Mouse (Mus musculus) liver, embryonic 14.5 days (tissue): ENCODE measurements at regions not wholly inside any gene's neighbourhood (a gene's known extent, or its start where the extent isn't known, plus 50 kb on each side); places are given as distances from the start of the nearest gene placed in this dataset.

Source experiments
- ATAC-seq: fragments of 200-750 bp; cut with Nextera tagmentation; 2 replicates; pipeline ENCODE4 v1.8.0; 2017; ENCODE audit warnings: moderate number of reproducible peaks, mild to moderate bottlenecking, moderate library complexity; ENCODE audit not compliant: insufficient read depth
- DNase-seq, 3 experiments: peaks; one replicate each; pipeline ENCODE4 v3.0.0-alpha.2; 2012 to 2013; ENCODE audit warnings: low read depth in 3 of 3, low spot score in 3 of 3
- H3K27ac ChIP-seq: fragments of 300-500 bp; sonication (generic); 2 replicates; pipeline ENCODE4 v1.5.1; 2014; ENCODE audit warnings: moderate library complexity, mild to moderate bottlenecking, control low read depth, inconsistent platforms
- H3K27me3 ChIP-seq: fragments of 300-500 bp; sonication (generic); 2 replicates; pipeline ENCODE4 v1.6.1; 2014; ENCODE audit warnings: mild to moderate bottlenecking, low read length, moderate library complexity; ENCODE audit not compliant: control insufficient read depth, insufficient read depth
- H3K36me3 ChIP-seq: fragments of 300-500 bp; sonication (generic); replicated peaks from 2 replicates; pipeline ENCODE4 v1.6.1; 2014; ENCODE audit warnings: low read depth; ENCODE audit not compliant: control insufficient read depth, insufficient read depth
- H3K4me1 ChIP-seq, 2 experiments: fragments of 200-500 bp in 1 of 2; fragments of 300-500 bp in 1 of 2; sonication (generic) in 1 of 2; replicated peaks; 2 replicates each; pipeline ENCODE4 v1.6.1; 2012 to 2014; ENCODE audit warnings: antibody characterized with exemption in 1 of 2, inconsistent platforms in 1 of 2, low read length in 1 of 2; ENCODE audit not compliant: control insufficient read depth in 2 of 2, insufficient read depth in 2 of 2
- H3K4me2 ChIP-seq: fragments of 300-500 bp; sonication (generic); 2 replicates; pipeline ENCODE4 v1.6.1; 2014; ENCODE audit warnings: low read depth, mild to moderate bottlenecking, control low read depth, moderate library complexity
- H3K4me3 ChIP-seq, 2 experiments: fragments of 200-500 bp in 1 of 2; fragments of 300-500 bp in 1 of 2; sonication (generic) in 1 of 2; 2 replicates each; pipeline ENCODE4 v1.5.1; 2012 to 2014; ENCODE audit warnings: low read depth in 2 of 2, low read length in 2 of 2, mild to moderate bottlenecking in 2 of 2, control low read depth in 1 of 2, inconsistent platforms in 1 of 2, moderate library complexity in 1 of 2; ENCODE audit not compliant: insufficient read depth in 1 of 2
- H3K9ac ChIP-seq: fragments of 300-500 bp; sonication (generic); replicated peaks from 2 replicates; pipeline ENCODE4 v1.6.1; 2014; ENCODE audit warnings: mild to moderate bottlenecking, control low read depth, moderate library complexity
- H3K9me3 ChIP-seq: fragments of 300-500 bp; sonication (generic); 2 replicates; pipeline ENCODE4 v1.6.1; 2016; ENCODE audit warnings: low read length, mixed read lengths; ENCODE audit not compliant: control insufficient read depth
- CTCF ChIP-seq: IDR thresholded peaks from 2 replicates; pipeline ENCODE4 v1.5.1; 2016; ENCODE audit warnings: antibody characterized with exemption, low read depth, control low read depth
- EP300 ChIP-seq: IDR thresholded peaks from 2 replicates; pipeline ENCODE4 v1.6.1; 2016; ENCODE audit warnings: antibody characterized with exemption, low read depth
- WGBS: fragments of 180-500 bp; shearing (Covaris S2); extraction: QIAGEN DNeasy Blood & Tissue Kit; methylation state at CpG from one replicate; pipeline ENCODE4 v1.1.7; 2014; ENCODE audit not compliant: insufficient replicate concordance; 5-methylcytosine and 5-hydroxymethylcytosine counted together

DNA sequence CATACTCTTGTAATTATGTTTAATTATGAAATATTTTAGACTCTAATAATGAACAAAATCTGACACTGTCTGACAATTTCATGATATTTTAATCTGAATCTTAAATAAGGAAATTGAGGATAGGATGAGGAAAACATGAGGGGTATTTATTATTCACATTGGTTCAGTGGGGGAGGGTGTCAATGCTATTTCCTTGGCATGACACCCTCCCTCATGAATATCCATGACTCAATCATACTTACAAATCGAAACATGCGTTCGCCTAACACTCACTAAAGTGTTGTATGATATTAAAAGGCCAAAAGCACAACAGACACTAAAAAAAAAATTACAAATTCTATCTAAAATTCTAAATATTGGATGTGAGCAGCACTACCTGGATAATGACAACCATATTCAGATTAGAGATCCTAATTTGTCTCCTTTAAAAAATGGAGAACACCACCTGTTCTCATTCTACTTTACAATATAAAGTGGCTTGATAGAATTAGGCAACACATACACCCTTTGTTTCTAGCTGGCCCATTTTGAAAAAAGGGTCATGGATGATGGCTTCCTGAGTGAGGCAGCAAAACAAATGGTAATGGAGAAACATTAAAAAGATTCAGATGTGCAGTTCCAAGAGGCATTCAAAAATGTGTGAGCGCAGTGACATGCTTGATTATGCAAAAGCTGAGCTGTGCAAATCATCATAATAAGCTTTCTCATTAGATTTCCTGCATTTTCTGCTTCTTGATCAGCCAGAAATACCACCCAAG lies 942.3 kb upstream of the Nudt12 start:
- TF ChIP-seq EP300 (no peak), CTCF (no peak)
- Histone ChIP-seq H3K9me3 (no peaks in the 10 kb centered on the region), H3K27me3 (no peaks in the 10 kb centered on the region), H3K4me3 (no peak overlapping the region), H3K4me2 (no peak overlapping the region), H3K27ac (no peak overlapping the region), H3K4me1 (no peaks in the 10 kb centered on the region), H3K36me3 (no peaks in the 10 kb centered on the region), H3K9ac (no peak overlapping the region)
- WGBS: 62% methylated on average over 4 of the region's 4 CpGs
- no peak for DNase-seq
- no peak for ATAC-seq

DNA sequence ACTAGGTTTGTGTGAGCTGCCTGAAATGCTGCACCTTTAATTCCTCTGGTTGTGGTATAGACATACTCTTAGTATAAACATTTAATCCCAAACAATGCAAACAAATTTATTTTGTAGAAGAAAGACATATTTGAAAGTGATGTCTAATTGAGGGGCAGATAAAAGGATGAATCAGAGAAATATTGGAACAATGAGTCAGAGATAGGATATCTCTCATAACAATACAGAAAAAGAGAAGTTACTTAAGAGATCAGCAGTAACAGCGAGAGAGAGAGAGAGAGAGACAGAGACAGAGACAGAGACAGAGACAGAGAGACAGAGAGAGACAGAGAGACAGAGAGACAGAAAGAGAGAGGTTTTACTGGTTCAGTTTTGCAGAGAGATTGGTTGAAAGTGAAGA lies 933.3 kb upstream of the Nudt12 start:
- DNase-seq: no peak
- H3K27me3 ChIP-seq: no peaks in the 10 kb centered on the region
- no peaks in the 10 kb centered on the region for H3K9me3 ChIP-seq
- H3K4me1 ChIP-seq: no peaks in the 10 kb centered on the region
- H3K4me3 ChIP-seq: no peak overlapping the region
- TF ChIP-seq CTCF (no peak), EP300 (no peak)
- WGBS: 44% methylated on average over 1 of the region's 1 CpGs
- H3K4me2 ChIP-seq: no peak overlapping the region
- H3K36me3 ChIP-seq: no peaks in the 10 kb centered on the region
- H3K27ac ChIP-seq: no peak overlapping the region
- no peak for ATAC-seq
- H3K9ac ChIP-seq: no peak overlapping the region

DNA sequence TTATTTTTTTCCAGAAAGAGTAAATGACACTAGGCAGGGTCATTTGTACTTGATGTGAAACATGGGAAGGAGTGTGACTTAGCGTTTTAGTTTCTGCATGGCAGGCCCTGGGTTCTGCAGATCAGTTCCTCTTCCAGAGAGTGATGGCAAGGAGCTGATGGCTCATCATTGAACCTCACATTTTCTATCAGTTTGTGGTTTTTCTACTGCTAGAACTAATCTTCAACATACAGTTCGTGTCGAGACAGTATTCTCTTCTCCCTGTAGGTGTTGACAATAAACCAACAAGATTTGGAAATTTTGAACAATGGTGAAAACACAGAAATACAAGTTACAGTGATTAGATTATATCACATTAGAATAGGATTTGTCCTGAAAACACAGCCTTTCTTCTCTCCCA lies 891.2 kb upstream of the Nudt12 start:
- Histone ChIP-seq H3K4me1 (no peaks in the 10 kb centered on the region), H3K4me2 (no peak overlapping the region), H3K9me3 (no peaks in the 10 kb centered on the region), H3K4me3 (no peak overlapping the region), H3K27ac (no peak overlapping the region), H3K27me3 (no peaks in the 10 kb centered on the region), H3K36me3 (no peaks in the 10 kb centered on the region), H3K9ac (no peak overlapping the region)
- WGBS: 26% methylated on average over 3 of the region's 3 CpGs
- no peak for ATAC-seq
- no peak for TF ChIP-seq EP300
- TF ChIP-seq CTCF: no peak
- no peak for DNase-seq

DNA sequence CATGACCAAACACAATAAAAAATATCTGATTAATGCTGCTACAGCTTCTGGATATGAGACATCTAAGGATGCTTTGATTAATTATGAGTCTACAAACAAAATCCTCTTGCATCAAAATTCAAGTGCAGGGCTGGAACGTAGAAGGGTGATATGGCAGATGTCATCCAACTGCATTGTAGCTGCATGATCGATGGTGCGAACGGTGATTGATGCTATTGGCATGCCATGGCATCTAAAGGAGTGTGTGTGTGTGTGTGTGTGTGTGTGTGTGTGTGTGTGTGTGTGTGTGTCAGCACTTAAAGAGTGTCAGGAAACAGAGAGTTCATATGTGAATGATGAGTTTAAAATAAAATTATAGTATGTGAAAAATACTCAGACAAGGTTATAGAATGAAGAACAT lies 864.6 kb upstream of the Nudt12 start:
- H3K4me2 ChIP-seq: no peak overlapping the region
- no peaks in the 10 kb centered on the region for H3K4me1 ChIP-seq
- ATAC-seq (no peak), DNase-seq (no peak)
- WGBS: 80% methylated on average over 4 of the region's 4 CpGs
- H3K27me3 ChIP-seq: no peaks in the 10 kb centered on the region
- no peaks in the 10 kb centered on the region for H3K9me3 ChIP-seq
- no peak overlapping the region for H3K9ac ChIP-seq
- H3K4me3 ChIP-seq: no peak overlapping the region
- TF ChIP-seq EP300 (no peak), CTCF (no peak)
- H3K27ac ChIP-seq: no peak overlapping the region
- no peaks in the 10 kb centered on the region for H3K36me3 ChIP-seq

DNA sequence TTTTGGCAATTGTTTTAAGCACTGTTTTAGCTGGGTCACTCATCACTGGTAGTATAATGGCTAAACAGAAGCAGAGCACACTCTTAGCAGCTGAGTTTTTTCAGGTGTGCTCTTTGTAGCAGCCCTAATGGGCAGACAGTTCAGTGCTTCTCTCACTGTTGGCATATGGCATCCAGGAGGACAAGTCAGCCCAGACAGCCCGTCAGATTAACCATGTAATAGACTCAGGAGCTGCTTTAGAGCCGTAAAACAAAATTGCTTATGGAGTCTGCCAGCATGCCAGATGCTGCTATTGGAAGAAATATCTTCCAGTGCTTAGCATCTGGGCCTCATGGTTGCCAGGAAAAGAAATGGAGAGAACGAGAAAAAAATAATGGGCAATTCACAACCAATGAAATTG lies 835.7 kb upstream of the Nudt12 start:
- Histone ChIP-seq H3K4me2 (no peak overlapping the region), H3K27me3 (no peaks in the 10 kb centered on the region), H3K36me3 (no peaks in the 10 kb centered on the region), H3K9me3 (no peaks in the 10 kb centered on the region), H3K4me3 (no peak overlapping the region), H3K4me1 (no peaks in the 10 kb centered on the region), H3K9ac (no peak overlapping the region), H3K27ac (no peak overlapping the region)
- ATAC-seq (no peak), DNase-seq (no peak)
- TF ChIP-seq EP300: no peak
- TF ChIP-seq CTCF: no peak
- WGBS: 42% methylated on average over 3 of the region's 3 CpGs
